Mouse (Mus musculus) thymus, adult 2 months (tissue): ENCODE measurements around the gene Cyp2e1. TPM values are rescaled to one million over a fixed set of nuclear protein-coding genes. Genes with fewer than 3 reads are reported as not detected.
"Not testable (repeated sequence)": the region's sequence is repeated elsewhere in the genome, so short reads cannot be mapped to it uniquely, and the experiment has no call there.

Experiments used
- DNase-seq: peaks from one replicate; pipeline ENCODE4 v3.0.0; 2021
- H3K27ac ChIP-seq: fragments of 200-500 bp; 2 replicates; pipeline ENCODE4 v1.5.1; 2012; ENCODE audit warnings: low read length, control low read depth; ENCODE audit not compliant: control insufficient read depth, insufficient read depth
- H3K27me3 ChIP-seq: fragments of 200-500 bp; 2 replicates; pipeline ENCODE4 v1.6.1; 2012; ENCODE audit warnings: mild to moderate bottlenecking, low read length, moderate library complexity, mixed read lengths; ENCODE audit not compliant: control insufficient read depth, insufficient read depth
- H3K36me3 ChIP-seq: fragments of 200-500 bp; 2 replicates; pipeline ENCODE4 v1.6.1; 2012; ENCODE audit warnings: mild to moderate bottlenecking, low read length, moderate library complexity; ENCODE audit not compliant: control insufficient read depth, insufficient read depth
- H3K4me1 ChIP-seq: fragments of 200-500 bp; replicated peaks from 2 replicates; pipeline ENCODE4 v1.6.1; 2012; ENCODE audit warnings: low read length; ENCODE audit not compliant: control insufficient read depth, insufficient read depth
- H3K4me3 ChIP-seq: fragments of 200-500 bp; 2 replicates; pipeline ENCODE4 v1.5.1; 2012; ENCODE audit warnings: mild to moderate bottlenecking, low read length, control low read depth, moderate library complexity; ENCODE audit not compliant: control insufficient read depth, insufficient read depth
- CTCF ChIP-seq: fragments of 200-500 bp; IDR thresholded peaks from 2 replicates; pipeline ENCODE4 v1.5.1; 2012; ENCODE audit warnings: mild to moderate bottlenecking, control low read depth, low read length, moderate library complexity, borderline replicate concordance; ENCODE audit not compliant: control insufficient read depth, poor library complexity, insufficient read depth; ENCODE audit errors: extremely low read depth
- POLR2A ChIP-seq: fragments of 200-500 bp; IDR thresholded peaks from 2 replicates; pipeline ENCODE4 v1.6.1; 2012; ENCODE audit warnings: mild to moderate bottlenecking, low read length, control low read depth, moderate library complexity; ENCODE audit not compliant: control insufficient read depth, poor library complexity, insufficient read depth; ENCODE audit errors: extremely low read depth
- WGBS: fragments of 180-500 bp; shearing (Covaris S2); methylation state at CpG from one replicate; pipeline ENCODE4 v1.1.7; 2018; 5-methylcytosine and 5-hydroxymethylcytosine counted together
- polyA plus RNA-seq: library from polyadenylated mRNA; depleted of rRNA; stranded (reverse); fragments of >200 nt; gene quantifications from 2 replicates; pipeline ENCODE4 v1.2.3, GENCODE M21; 2012

The Cyp2e1 gene
- polyA plus RNA-seq, 1 experiment: 12.2 TPM

- DNase-seq: no peak
- H3K27ac ChIP-seq: no peak overlapping the region
These were observed 15.3 kb upstream of the Cyp2e1 start for GRCm38 (mm10) chr7:140748116-140748826.

GRCm38 (mm10) chr7:140748827-140749160 lies 14.7 kb upstream of the Cyp2e1 start:
- Histone ChIP-seq H3K4me3 (no peak overlapping the region), H3K27me3 (no peaks in the 10 kb centered on the region), H3K4me1 (no peaks in the 10 kb centered on the region), H3K36me3 (no peaks in the 10 kb centered on the region), H3K27ac (no peak overlapping the region)
- TF ChIP-seq POLR2A (no peak), CTCF (no peak)
- WGBS: 87% methylated on average over 3 of the region's 3 CpGs
- DNase-seq: no peak

More at GRCm38 (mm10) chr7:140748116-140748826, 15.3 kb upstream of the Cyp2e1 start:
- H3K27me3 ChIP-seq: no peaks in the 10 kb centered on the region
- H3K36me3 ChIP-seq: no peaks in the 10 kb centered on the region
- H3K4me1 ChIP-seq: no peaks in the 10 kb centered on the region
- TF ChIP-seq POLR2A (no peak), CTCF (no peak)
- no peak overlapping the region for H3K4me3 ChIP-seq
- WGBS: 92% methylated on average over 6 of the region's 6 CpGs

- no peak overlapping the region for H3K27ac ChIP-seq
- no peak for TF ChIP-seq POLR2A
- TF ChIP-seq CTCF: no peak
- no peak for DNase-seq
- H3K4me1 ChIP-seq: no peaks in the 10 kb centered on the region
- no peaks in the 10 kb centered on the region for H3K27me3 ChIP-seq
- no peaks in the 10 kb centered on the region for H3K36me3 ChIP-seq
- H3K4me3 ChIP-seq: no peak overlapping the region
These were observed 9.0 kb upstream of the Cyp2e1 start for GRCm38 (mm10) chr7:140754556-140754955.

- Histone ChIP-seq H3K27ac (no peak overlapping the region), H3K27me3 (no peaks in the 10 kb centered on the region), H3K4me3 (no peak overlapping the region), H3K36me3 (no peaks in the 10 kb centered on the region), H3K4me1 (no peaks in the 10 kb centered on the region)
- 79% methylated on average over 4 of the region's 4 CpGs for WGBS
- DNase-seq: no peak
- TF ChIP-seq CTCF (no peak), POLR2A (no peak)
These were observed 7.2 kb upstream of the Cyp2e1 start for GRCm38 (mm10) chr7:140756151-140756854.

- no peak for DNase-seq
- TF ChIP-seq CTCF: no peak
- no peak for TF ChIP-seq POLR2A
- no peaks in the 10 kb centered on the region for H3K36me3 ChIP-seq
- no peak overlapping the region for H3K27ac ChIP-seq
- H3K4me1 ChIP-seq: no peaks in the 10 kb centered on the region
- H3K27me3 ChIP-seq: no peaks in the 10 kb centered on the region
- no peak overlapping the region for H3K4me3 ChIP-seq
These were observed 2.9 kb upstream of the Cyp2e1 start for GRCm38 (mm10) chr7:140760647-140761046.

GRCm38 (mm10) chr7:140765391-140765790 lies 1.9 kb downstream of the Cyp2e1 start:
- H3K4me1 ChIP-seq, H3K27ac ChIP-seq, H3K27me3 ChIP-seq, DNase-seq, H3K4me3 ChIP-seq, H3K36me3 ChIP-seq: not testable (repeated sequence)
- WGBS: 91% methylated on average over 1 of the region's 1 CpGs
